Mouse (Mus musculus) cerebellum, postnatal 25 days (tissue): ENCODE results near the gene Hoxd10.

ENCODE experiments used
- DNase-seq, 2 experiments: peaks; one replicate each; pipeline ENCODE4 v3.0.0; 2021; ENCODE audit warnings: mixed read lengths in 2 of 2

Hoxd10 gene

GRCm38 (mm10) chr2:74697567-74698121 lies 5.9 kb downstream of the Hoxd10 start, which contains the start of gene Hoxd9:
TSS of gene Hoxd9 (plus strand) at chr2:74697727.
- no peak for DNase-seq

- DNase-seq, result no peak
These were observed 6.7 kb downstream of the Hoxd10 start for GRCm38 (mm10) chr2:74698201-74699052.

GRCm38 (mm10) chr2:74699053-74699430 lies 7.3 kb downstream of the Hoxd10 start:
- no peak for DNase-seq

GRCm38 (mm10) chr2:74699664-74700545 lies 8.2 kb downstream of the Hoxd10 start:
- no peak for DNase-seq

GRCm38 (mm10) chr2:74700546-74701112 lies 8.9 kb downstream of the Hoxd10 start:
- DNase-seq, result no peak

- peak; percentile 76 to 85 for DNase-seq
These were observed 10.5 kb downstream of the Hoxd10 start for GRCm38 (mm10) chr2:74701949-74702819.

- no peak for DNase-seq
These were observed 11.1 kb downstream of the Hoxd10 start for GRCm38 (mm10) chr2:74702820-74703219.

- DNase-seq, result no peak
These were observed 11.6 kb downstream of the Hoxd10 start for GRCm38 (mm10) chr2:74703317-74703716.

- DNase-seq, result no peak
These were observed 12.1 kb downstream of the Hoxd10 start for GRCm38 (mm10) chr2:74703720-74704392.

GRCm38 (mm10) chr2:74704393-74704998 lies 12.8 kb downstream of the Hoxd10 start, which contains the start of gene Hoxd8:
TSS of gene Hoxd8 (plus strand) at chr2:74704615.
- DNase-seq, result no peak

GRCm38 (mm10) chr2:74704999-74705466 lies 13.3 kb downstream of the Hoxd10 start:
- no peak for DNase-seq

- DNase-seq, result no peak
These were observed 13.9 kb downstream of the Hoxd10 start for GRCm38 (mm10) chr2:74705467-74706089.

- no peak for DNase-seq
These were observed 14.8 kb downstream of the Hoxd10 start for GRCm38 (mm10) chr2:74706393-74706960.

- no peak for DNase-seq
These were observed 15.9 kb downstream of the Hoxd10 start for GRCm38 (mm10) chr2:74707599-74707998.

- no peak for DNase-seq
These were observed 17.0 kb downstream of the Hoxd10 start for GRCm38 (mm10) chr2:74708676-74709075.

- no peak for DNase-seq
These were observed 18.0 kb downstream of the Hoxd10 start for GRCm38 (mm10) chr2:74709465-74710419.

- no peak for DNase-seq
These were observed 19.3 kb downstream of the Hoxd10 start for GRCm38 (mm10) chr2:74710929-74711543.
